Mouse (Mus musculus) limb, embryonic 14.5 days (tissue): ENCODE measurements around the gene Sirt1. TPM values are rescaled to one million over a fixed set of nuclear protein-coding genes. Genes with fewer than 3 reads are reported as not detected.

Source experiments
- ATAC-seq: fragments of 200-750 bp; cut with Nextera tagmentation; 2 replicates; pipeline ENCODE4 v1.8.0; 2017; ENCODE audit warnings: low read depth, moderate number of reproducible peaks, moderate TSS enrichment; ENCODE audit not compliant: low FRiP score
- DNase-seq: peaks from one replicate; pipeline ENCODE4 v3.0.0-alpha.2; 2015; ENCODE audit warnings: low spot score
- H3K27ac ChIP-seq: fragments of 300-500 bp; sonication (generic); replicated peaks from 2 replicates; pipeline ENCODE4 v1.5.1; 2014; ENCODE audit warnings: low read depth, mild to moderate bottlenecking, low read length, moderate library complexity, mixed read lengths
- H3K27me3 ChIP-seq: fragments of 300-500 bp; sonication (generic); 2 replicates; pipeline ENCODE4 v1.6.1; 2014; ENCODE audit warnings: low read length, mixed read lengths; ENCODE audit not compliant: control insufficient read depth, insufficient read depth
- H3K36me3 ChIP-seq: fragments of 300-500 bp; sonication (generic); 2 replicates; pipeline ENCODE4 v1.6.1; 2014; ENCODE audit warnings: mild to moderate bottlenecking, low read length, moderate library complexity, mixed read lengths; ENCODE audit not compliant: control insufficient read depth, insufficient read depth
- H3K4me1 ChIP-seq: fragments of 300-500 bp; sonication (generic); 2 replicates; pipeline ENCODE4 v1.6.1; 2014; ENCODE audit warnings: antibody characterized with exemption, low read length, mixed read lengths; ENCODE audit not compliant: control insufficient read depth, insufficient read depth
- H3K4me2 ChIP-seq: fragments of 300-500 bp; sonication (generic); replicated peaks from 2 replicates; pipeline ENCODE4 v1.6.1; 2014; ENCODE audit warnings: low read depth, mild to moderate bottlenecking, low read length, moderate library complexity; ENCODE audit not compliant: severe bottlenecking
- H3K4me3 ChIP-seq: fragments of 300-500 bp; sonication (generic); replicated peaks from 2 replicates; pipeline ENCODE4 v1.5.1; 2014; ENCODE audit warnings: low read length
- H3K9ac ChIP-seq: fragments of 300-500 bp; sonication (generic); 2 replicates; pipeline ENCODE4 v1.6.1; 2014; ENCODE audit warnings: mild to moderate bottlenecking, low read depth, low read length, moderate library complexity; ENCODE audit not compliant: severe bottlenecking
- H3K9me3 ChIP-seq: fragments of 300-500 bp; sonication (generic); 2 replicates; pipeline ENCODE4 v1.6.1; 2016; ENCODE audit warnings: low read length; ENCODE audit not compliant: control insufficient read depth
- POLR2A ChIP-seq: fragments of 200-500 bp; IDR thresholded peaks from 2 replicates; pipeline ENCODE4 v1.8.0; 2012; ENCODE audit warnings: inconsistent platforms, mild to moderate bottlenecking, moderate library complexity, borderline replicate concordance; ENCODE audit not compliant: insufficient read depth, insufficient read length; ENCODE audit errors: extremely low read depth
- WGBS: fragments of 180-500 bp; shearing (Covaris S2); extraction: QIAGEN DNeasy Blood & Tissue Kit; methylation state at CpG from one replicate; pipeline ENCODE4 v1.1.7; 2014; 5-methylcytosine and 5-hydroxymethylcytosine counted together
- polyA plus RNA-seq, 2 experiments: library from polyadenylated mRNA; depleted of rRNA in 1 of 2; stranded (reverse) in 1 of 2; unstranded in 1 of 2; fragments of >200 nt; fragmentation: Nextera tagmentation in 1 of 2; extraction: Ambion mirVana in 1 of 2; gene quantifications; 2 replicates each; pipeline versions ENCODE4 v1.2.1 to v1.2.3; 2012 to 2014

Gene Sirt1
- polyA plus RNA-seq, 2 experiments, result 9.6 to 19.4 TPM

- TF ChIP-seq POLR2A, result no peak
- H3K36me3 ChIP-seq, result no peaks in the 10 kb centered on the region
- H3K27me3 ChIP-seq, result no peaks in the 10 kb centered on the region
- no peak for DNase-seq
- H3K4me2 ChIP-seq, result no peak overlapping the region
- no peaks in the 10 kb centered on the region for H3K9me3 ChIP-seq
- H3K9ac ChIP-seq, result no peak overlapping the region
- H3K27ac ChIP-seq, result no peak overlapping the region
- no peaks in the 10 kb centered on the region for H3K4me1 ChIP-seq
- ATAC-seq, result no peak
- no peak overlapping the region for H3K4me3 ChIP-seq
- 81% methylated on average over 8 of the region's 8 CpGs for WGBS
These were observed 45.6 kb upstream of the Sirt1 start for GRCm38 (mm10) chr10:63427146-63427545.

- Histone ChIP-seq H3K27me3 (no peaks in the 10 kb centered on the region), H3K9me3 (no peaks in the 10 kb centered on the region), H3K4me2 (no peak overlapping the region), H3K27ac (no peak overlapping the region), H3K4me1 (no peaks in the 10 kb centered on the region), H3K4me3 (no peak overlapping the region), H3K9ac (no peak overlapping the region), H3K36me3 (no peaks in the 10 kb centered on the region)
- DNase-seq (no peak), ATAC-seq (no peak)
- no peak for TF ChIP-seq POLR2A
These were observed 42.9 kb upstream of the Sirt1 start for GRCm38 (mm10) chr10:63424475-63424814.

GRCm38 (mm10) chr10:63423591-63424474, 42.3 kb upstream of the Sirt1 start:
- H3K4me2 ChIP-seq, result no peak overlapping the region
- DNase-seq, result no peak
- H3K4me1 ChIP-seq, result no peaks in the 10 kb centered on the region
- no peak overlapping the region for H3K4me3 ChIP-seq
- no peaks in the 10 kb centered on the region for H3K27me3 ChIP-seq
- no peak for TF ChIP-seq POLR2A
- no peaks in the 10 kb centered on the region for H3K36me3 ChIP-seq
- no peak overlapping the region for H3K27ac ChIP-seq
- no peak overlapping the region for H3K9ac ChIP-seq
- 86% methylated on average over 9 of the region's 9 CpGs for WGBS
- ATAC-seq, result no peak
- H3K9me3 ChIP-seq, result no peaks in the 10 kb centered on the region

- no peak for TF ChIP-seq POLR2A
- H3K9ac ChIP-seq, result no peak overlapping the region
- no peak overlapping the region for H3K4me3 ChIP-seq
- no peak overlapping the region for H3K27ac ChIP-seq
- no peaks in the 10 kb centered on the region for H3K36me3 ChIP-seq
- ATAC-seq (no peak), DNase-seq (no peak)
- no peaks in the 10 kb centered on the region for H3K9me3 ChIP-seq
- H3K4me1 ChIP-seq, result no peaks in the 10 kb centered on the region
- no peaks in the 10 kb centered on the region for H3K27me3 ChIP-seq
- H3K4me2 ChIP-seq, result no peak overlapping the region
- 87% methylated on average over 5 of the region's 5 CpGs for WGBS
These were observed 41.2 kb upstream of the Sirt1 start for GRCm38 (mm10) chr10:63422736-63422992.

GRCm38 (mm10) chr10:63421739-63422735, 40.5 kb upstream of the Sirt1 start, which contains the start of gene Gm7075:
Gene Gm7075 (minus strand): TSS chr10:63421789.
- 88% methylated on average over 18 of the region's 18 CpGs for WGBS
- TF ChIP-seq POLR2A, result no peak
- H3K4me2 ChIP-seq, result no peak within 1 kb of the TSS
- no peaks in the 10 kb centered on the region for H3K4me1 ChIP-seq
- DNase-seq (no peak), ATAC-seq (no peak)
- H3K27me3 ChIP-seq, result no peaks in the 10 kb centered on the region
- H3K27ac ChIP-seq, result no peak within 1 kb of the TSS
- H3K36me3 ChIP-seq, result no peaks in the 10 kb centered on the region
- H3K4me3 ChIP-seq, result no peak within 1 kb of the TSS
- H3K9me3 ChIP-seq, result no peaks in the 10 kb centered on the region
- H3K9ac ChIP-seq, result no peak within 1 kb of the TSS
